Mouse (Mus musculus) embryonic fibroblast, embryonic 13.5 days (primary cell): ENCODE results near the gene Ren1. TPM values are rescaled to one million over a fixed set of nuclear protein-coding genes. Genes with fewer than 3 reads are reported as not detected.

ENCODE experiments used
- H3K27ac ChIP-seq: 2 replicates; pipeline ENCODE4 v1.5.1; 2012; ENCODE audit warnings: low read length, control low read depth, inconsistent platforms; ENCODE audit not compliant: insufficient read depth
- H3K4me1 ChIP-seq: 2 replicates; pipeline ENCODE4 v1.6.1; 2011; ENCODE audit warnings: low read length; ENCODE audit not compliant: control insufficient read depth, insufficient read depth
- H3K4me3 ChIP-seq: 2 replicates; pipeline ENCODE4 v1.5.1; 2011; ENCODE audit warnings: mild to moderate bottlenecking, control low read depth, low read length; ENCODE audit not compliant: insufficient read depth
- CTCF ChIP-seq: IDR thresholded peaks from 2 replicates; pipeline ENCODE4 v1.5.1; 2011; ENCODE audit warnings: mild to moderate bottlenecking, control low read depth, low read length, moderate library complexity, borderline replicate concordance; ENCODE audit not compliant: insufficient read depth
- POLR2A ChIP-seq: IDR thresholded peaks from 2 replicates; pipeline ENCODE4 v1.6.1; 2011; ENCODE audit warnings: low read depth, mild to moderate bottlenecking, control low read depth, low read length, moderate library complexity
- polyA plus RNA-seq: library from polyadenylated mRNA; stranded (reverse); fragments of >200 nt; gene quantifications from 2 replicates; pipeline ENCODE4 v1.2.4, GENCODE M21; 2011; ENCODE audit warnings: low read depth; ENCODE audit not compliant: missing spikeins, insufficient read length

The Ren1 gene
- polyA plus RNA-seq: not detected in 2 replicates

DNA sequence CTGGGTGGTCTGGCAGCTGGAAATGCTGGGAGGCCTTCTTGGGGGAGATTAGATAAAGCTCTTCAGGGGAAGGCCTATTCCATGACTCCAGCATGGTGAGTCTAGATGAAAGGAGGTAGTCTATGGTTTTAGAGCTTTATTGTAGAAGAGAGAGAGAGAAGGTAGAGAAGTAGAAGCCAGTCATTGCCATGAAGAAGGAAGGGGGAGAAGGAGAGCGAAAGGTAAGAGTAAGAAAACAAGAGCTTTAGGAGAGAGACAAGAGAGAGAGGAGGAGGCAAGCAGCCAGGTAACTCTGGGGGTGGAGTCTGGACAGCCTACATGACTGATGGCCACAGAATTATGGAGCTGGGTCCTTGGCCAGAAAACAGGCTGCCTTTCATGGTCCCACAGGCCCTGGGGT is at the start of gene Ren1:
Gene Ren1, plus strand, starts transcription at position 301 of the 400 bp plus-strand sequence.
- TF ChIP-seq POLR2A: no peak
- TF ChIP-seq CTCF: no peak
- no peak within 1 kb of the TSS for H3K4me3 ChIP-seq
- no peak within 1 kb of the TSS for H3K27ac ChIP-seq
- no peaks in the 10 kb centered on the region for H3K4me1 ChIP-seq

DNA sequence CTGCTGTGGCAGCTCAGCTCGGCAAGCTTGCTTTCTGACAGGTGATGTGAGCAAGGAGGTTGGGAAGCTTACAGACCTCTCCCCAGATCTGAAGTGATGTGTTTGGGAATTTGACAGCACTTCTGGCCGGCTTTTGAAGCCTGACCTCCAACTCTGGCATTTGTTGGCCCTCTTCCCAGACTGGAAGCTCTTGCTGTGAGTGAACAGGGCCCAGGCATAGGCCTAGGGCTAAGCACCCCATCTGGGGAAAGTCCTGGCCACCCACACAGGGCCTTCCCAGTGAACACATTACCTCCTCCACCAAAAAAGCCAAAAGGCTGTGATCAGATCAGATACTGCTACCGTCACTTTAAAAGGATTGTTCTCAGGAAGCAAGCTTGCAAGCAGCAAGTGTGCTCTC is 47.8 kb upstream of the Ren1 start:
- Histone ChIP-seq H3K27ac (no peak overlapping the region), H3K4me3 (no peak overlapping the region), H3K4me1 (peaks cover 9% of the 10 kb centered on the region; the same call in 1 of the 2 replicates)
- TF ChIP-seq CTCF (no peak), POLR2A (no peak)

DNA sequence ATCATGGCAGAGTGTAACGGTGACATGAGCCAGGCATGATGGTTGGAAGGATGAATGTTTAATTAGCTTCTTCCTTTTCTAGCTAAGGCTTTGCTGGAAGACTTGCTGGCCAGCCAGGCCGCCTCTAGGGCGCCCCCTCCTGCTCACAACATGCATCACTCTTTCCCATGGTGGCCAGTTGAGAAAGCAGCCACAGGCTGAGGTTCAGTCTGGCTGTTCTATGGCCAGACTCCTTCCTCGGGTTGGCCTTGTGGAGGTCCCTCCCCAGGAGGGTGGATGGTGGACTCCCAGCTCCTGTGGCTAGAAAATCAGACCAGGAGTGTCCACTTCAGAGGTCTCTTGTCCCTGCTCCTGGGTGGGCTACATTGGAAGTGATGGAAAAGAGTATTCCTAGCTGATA is 43.5 kb upstream of the Ren1 start:
- Histone ChIP-seq H3K27ac (no peak overlapping the region), H3K4me1 (peaks cover 4% of the 10 kb centered on the region; the same call in 1 of the 2 replicates), H3K4me3 (no peak overlapping the region)
- TF ChIP-seq POLR2A (no peak), CTCF (peak; percentile 70)

DNA sequence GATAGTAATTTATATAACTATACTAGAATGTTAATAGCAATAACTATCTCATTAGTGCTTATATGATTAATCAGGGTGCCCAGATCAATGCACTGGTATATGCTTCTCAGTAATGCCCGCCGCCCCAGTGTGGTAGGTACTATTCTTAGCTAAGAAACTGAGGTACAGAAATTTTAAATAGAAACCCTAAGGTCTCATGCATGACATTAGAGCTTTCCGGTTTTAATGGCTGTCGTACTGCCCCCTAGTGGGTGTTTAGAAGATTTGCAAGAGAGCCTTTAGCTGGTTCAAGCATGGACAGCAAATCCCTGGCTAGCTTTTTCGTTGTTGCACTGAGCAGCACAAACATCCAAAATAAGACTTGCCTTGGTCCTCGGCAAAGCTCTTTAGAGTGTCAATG is 43.0 kb upstream of the Ren1 start:
- Histone ChIP-seq H3K27ac (no peak overlapping the region), H3K4me1 (peaks cover 4% of the 10 kb centered on the region; the same call in 1 of the 2 replicates), H3K4me3 (no peak overlapping the region)
- no peak for TF ChIP-seq CTCF
- TF ChIP-seq POLR2A: no peak

DNA sequence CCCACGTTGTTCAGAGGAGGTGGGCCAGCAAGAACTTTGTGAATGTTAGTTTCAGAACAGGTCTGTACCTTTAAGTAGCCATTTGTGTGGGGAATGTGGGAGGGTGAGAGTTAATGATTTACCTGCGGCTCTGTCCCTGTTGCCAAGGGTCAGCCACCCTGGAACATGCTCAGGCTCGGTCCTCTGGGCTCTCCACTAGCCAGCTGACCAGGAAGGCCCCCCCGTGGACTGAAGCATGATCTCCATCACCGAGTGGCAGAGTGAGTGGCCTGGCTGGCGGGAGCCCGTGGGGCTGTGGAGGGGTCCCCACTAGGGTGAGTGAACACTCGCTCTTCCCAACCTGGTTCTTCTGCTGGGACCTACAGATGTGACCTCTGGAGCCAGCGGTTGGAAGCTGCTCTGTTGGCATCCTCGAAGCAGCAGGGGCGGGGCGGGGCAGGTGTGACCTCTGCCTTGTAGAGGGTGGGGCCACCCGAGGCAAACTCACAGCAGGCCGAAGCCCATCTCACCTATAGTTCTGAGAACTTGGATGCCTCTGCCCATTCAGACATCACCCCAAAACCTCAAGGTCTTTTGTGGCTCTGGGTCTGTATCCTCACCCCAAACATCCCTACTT is 40.5 kb upstream of the Ren1 start, which contains the start of gene Golt1a:
Gene Golt1a, plus strand, starts transcription at position 149 of the 616 bp plus-strand sequence.
- H3K4me3 ChIP-seq: no peak within 1 kb of the TSS

DNA sequence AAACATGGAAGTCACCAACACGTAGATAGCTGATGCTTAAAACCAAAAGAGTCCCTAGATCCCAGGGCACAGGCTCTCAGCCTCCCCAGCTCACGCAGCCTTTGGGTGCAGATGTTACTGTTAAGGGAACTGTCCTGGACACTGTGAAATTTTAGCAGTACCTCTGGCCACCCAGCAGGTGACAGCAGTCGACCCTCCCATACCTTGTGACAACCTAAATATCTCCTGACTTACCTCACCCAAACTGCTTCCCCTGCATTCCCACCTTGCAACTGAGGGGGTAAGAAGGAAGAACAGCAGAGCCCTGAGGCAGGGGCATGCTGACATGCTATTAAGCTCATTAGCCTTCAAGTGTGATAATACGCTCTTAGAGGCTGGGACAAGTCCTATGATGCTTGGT is 39.1 kb upstream of the Ren1 start:
- no peak overlapping the region for H3K27ac ChIP-seq
- H3K4me1 ChIP-seq: no peaks in the 10 kb centered on the region
- no peak overlapping the region for H3K4me3 ChIP-seq
- TF ChIP-seq CTCF: no peak
- TF ChIP-seq POLR2A: no peak

More for the DNA sequence above, 40.5 kb upstream of the Ren1 start, which contains the start of gene Golt1a:
- TF ChIP-seq POLR2A (no peak), CTCF (no peak)
- H3K4me1 ChIP-seq: no peaks in the 10 kb centered on the region
- H3K27ac ChIP-seq: no peak within 1 kb of the TSS

DNA sequence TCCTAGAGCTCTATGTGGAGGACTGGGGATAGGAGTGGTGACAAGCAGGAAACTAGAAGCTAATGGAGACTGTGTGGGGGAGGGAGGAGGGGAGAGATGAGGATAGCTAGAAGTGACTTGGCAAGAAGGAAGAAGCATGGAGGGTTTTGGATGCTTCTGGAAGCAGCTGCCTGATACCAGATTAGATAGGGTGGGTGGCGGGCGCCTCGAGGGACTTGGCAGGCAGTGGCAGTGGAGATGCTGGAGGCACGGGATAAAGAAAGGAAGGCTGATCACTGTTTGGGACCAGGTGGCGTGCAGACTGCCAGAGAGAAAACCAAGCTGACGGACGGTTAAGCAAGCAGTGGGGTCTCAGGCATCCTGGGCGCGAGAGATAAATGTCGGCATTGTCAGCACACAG is 38.4 kb upstream of the Ren1 start:
- no peak for TF ChIP-seq CTCF
- TF ChIP-seq POLR2A: no peak
- H3K27ac ChIP-seq: no peak overlapping the region
- no peak overlapping the region for H3K4me3 ChIP-seq
- H3K4me1 ChIP-seq: no peaks in the 10 kb centered on the region

DNA sequence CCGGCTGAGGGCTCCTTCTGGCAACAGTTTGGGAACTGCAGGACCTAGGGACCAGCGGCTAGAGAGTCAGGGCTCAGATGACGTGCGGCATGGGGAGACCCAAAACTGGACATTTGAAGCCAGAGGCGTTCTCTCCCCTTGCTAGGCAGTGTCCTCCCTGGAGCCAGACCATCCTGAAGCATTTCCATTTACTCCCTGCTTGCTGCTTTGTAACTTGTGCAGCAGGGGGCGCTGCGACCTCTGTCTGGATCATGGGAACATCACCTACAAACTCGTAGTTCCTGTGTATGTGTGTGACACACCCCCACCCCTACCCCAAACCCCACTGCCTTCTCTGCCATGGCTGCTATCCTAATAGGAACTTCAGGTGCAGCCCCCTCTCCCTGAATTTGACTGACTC is 35.9 kb upstream of the Ren1 start:
- no peak overlapping the region for H3K27ac ChIP-seq
- TF ChIP-seq CTCF (peak; percentile 66; the same call in 1 of the 2 replicates), POLR2A (no peak)
- no peaks in the 10 kb centered on the region for H3K4me1 ChIP-seq
- no peak overlapping the region for H3K4me3 ChIP-seq

DNA sequence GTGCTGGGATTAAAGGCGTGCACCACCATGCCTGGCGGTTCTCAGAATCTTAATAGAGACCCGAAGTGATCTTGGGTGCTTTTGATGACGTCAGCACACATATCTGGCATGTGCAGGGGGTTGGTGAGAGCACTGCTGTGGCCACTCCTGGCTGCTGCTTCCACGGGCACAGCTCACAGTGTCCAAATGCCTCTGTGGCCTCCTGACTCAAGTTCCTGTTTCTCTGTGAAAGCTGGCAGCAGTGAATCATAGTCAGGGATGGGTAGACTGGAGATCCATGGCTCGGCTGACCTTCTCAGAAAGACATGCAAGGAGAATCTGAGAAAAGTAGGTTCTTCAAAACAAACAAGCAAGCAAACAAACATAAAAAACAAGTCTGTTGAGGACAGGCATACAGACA is 34.5 kb upstream of the Ren1 start:
- Histone ChIP-seq H3K4me3 (no peak overlapping the region), H3K4me1 (no peaks in the 10 kb centered on the region), H3K27ac (no peak overlapping the region)
- no peak for TF ChIP-seq CTCF
- no peak for TF ChIP-seq POLR2A

DNA sequence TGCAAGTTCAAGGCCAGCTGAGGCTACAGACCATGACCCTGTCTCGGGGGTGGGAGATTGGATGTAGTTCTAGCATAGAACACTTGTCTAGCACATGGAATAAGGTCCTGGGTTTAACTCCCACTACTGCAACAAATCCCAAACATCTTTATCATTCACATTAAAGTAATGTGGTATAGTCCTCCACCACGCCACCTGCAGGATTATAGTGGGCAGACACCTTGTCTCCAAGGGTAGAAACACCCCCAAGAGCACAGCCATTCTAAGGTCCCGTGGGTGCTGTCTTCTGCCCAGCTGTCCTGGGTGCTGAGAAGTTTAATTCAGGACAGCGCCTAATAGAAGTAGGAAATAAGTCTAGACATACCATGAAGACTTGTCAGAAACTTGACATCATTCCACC is 33.7 kb upstream of the Ren1 start:
- H3K4me3 ChIP-seq: no peak overlapping the region
- no peak overlapping the region for H3K27ac ChIP-seq
- no peak for TF ChIP-seq CTCF
- no peak for TF ChIP-seq POLR2A
- no peaks in the 10 kb centered on the region for H3K4me1 ChIP-seq
